Mouse (Mus musculus): ENCODE results near the gene Bach1. TPM values are rescaled to one million over a fixed set of nuclear protein-coding genes. Genes with fewer than 3 reads are reported as not detected.
A peak's percentile ranks its signal among the peaks of the same experiment; 100 is the strongest.

Gene Bach1
- total RNA-seq, 2 experiments from 2014 or later, result 15.2 to 29.8 TPM

DNA sequence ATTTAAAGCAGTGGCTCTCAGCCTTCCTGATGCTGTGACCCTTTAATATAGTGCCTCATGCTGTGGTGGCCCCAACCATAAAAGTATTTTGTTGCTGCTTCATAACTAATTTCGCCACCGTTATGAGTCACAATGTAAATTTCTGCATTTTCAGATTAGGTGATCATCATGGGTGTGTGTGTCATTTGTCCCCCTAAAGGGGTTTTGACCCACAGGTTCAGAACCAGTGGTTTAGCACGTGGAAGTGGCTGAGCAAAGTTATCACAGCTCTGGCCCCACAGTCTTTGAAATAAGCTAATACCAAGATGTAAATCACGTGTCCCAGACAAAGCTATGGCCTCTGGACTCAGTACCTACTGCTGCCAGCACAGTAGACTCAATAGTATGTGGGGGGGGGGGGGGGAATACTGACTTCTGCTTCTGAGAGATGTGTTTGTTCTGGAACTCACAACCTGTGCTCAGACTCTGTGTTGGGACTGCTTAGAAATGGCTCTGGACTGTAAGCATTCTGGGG, 36.2 kb downstream of the Bach1 start:
- ATAC-seq (replicated peaks; ENCODE audit: poor library complexity, severe bottlenecking), result no peak

DNA sequence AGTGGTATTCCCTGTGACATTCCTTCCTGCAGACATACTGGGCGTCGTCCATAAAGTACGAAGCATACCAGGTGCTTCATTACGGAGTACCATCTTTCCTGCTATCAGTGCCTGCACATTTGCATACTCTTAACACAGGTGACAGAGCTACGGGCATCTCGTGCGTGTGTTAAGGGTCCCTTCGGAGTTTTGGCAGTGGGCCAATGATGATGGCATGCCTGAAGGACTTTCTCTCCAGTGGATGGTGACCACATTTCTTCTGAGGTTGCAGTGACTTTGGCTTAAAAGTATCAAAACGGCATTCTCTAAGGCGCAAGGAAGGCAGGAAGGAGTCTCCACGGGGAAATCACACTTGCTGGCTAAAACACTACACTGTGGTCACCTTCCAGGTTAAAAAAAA, 37.4 kb downstream of the Bach1 start:
- ATAC-seq (replicated peaks; ENCODE audit: poor library complexity, severe bottlenecking), result no peak

DNA sequence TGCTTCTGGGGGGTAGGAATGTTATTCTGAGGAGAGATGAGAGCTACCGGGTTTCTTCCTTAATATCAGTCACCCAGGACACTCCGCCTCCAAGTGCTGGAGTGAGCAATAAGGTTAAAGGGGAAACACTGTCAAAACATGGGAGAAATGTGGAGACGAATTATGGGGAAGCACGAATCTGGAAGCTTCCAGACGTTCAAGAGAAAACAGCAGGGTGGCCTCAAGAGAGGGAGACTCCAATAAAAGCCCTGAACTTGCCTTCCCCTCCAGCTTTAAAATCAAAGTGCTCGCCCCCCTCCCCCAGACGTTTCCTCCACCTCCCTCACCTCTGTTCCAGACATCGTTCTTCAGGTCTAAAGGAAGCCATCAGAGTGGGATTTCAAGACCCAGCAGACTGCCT, 38.6 kb downstream of the Bach1 start:
- no peak for ATAC-seq (replicated peaks; ENCODE audit: poor library complexity, severe bottlenecking)

DNA sequence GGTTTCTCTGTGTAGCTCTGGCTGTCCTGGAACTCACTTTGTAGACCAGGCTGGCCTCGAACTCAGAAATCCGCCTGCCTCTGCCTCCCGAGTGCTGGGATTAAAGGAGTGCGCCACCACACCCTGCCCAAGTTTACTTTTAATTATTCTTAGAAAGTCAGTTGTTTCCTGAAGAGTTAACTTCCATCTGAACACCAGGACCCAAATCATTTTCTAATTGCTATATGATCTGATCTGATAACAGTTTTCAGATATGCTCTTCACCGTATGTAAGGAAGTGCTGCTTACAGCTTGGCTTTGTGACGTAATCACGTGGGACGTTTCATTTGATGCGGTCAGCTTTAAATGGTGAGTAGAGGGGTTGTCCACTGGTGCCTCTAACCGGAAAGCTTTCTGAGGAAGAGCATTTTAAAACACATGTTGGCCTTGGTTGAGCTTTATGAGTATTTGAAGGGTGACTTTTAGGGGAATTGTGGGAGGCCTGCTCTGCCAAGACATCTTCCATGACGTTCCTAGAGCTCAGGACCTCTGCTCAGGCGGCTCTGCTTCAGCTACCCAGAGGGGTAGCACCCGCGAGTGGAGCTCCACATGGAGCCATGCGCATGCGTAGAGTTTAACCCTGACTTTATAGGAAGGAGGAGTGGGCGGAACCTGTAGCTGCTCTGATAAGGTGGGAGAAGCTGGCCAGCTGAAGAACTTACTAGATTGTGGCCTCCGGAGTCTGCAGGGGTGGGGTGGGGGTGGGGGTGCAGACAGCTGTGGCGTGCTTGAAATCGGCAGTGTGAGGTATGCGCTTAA, 39.3 kb downstream of the Bach1 start:
- peak; percentile 74 for ATAC-seq (replicated peaks; ENCODE audit: poor library complexity, severe bottlenecking)

DNA sequence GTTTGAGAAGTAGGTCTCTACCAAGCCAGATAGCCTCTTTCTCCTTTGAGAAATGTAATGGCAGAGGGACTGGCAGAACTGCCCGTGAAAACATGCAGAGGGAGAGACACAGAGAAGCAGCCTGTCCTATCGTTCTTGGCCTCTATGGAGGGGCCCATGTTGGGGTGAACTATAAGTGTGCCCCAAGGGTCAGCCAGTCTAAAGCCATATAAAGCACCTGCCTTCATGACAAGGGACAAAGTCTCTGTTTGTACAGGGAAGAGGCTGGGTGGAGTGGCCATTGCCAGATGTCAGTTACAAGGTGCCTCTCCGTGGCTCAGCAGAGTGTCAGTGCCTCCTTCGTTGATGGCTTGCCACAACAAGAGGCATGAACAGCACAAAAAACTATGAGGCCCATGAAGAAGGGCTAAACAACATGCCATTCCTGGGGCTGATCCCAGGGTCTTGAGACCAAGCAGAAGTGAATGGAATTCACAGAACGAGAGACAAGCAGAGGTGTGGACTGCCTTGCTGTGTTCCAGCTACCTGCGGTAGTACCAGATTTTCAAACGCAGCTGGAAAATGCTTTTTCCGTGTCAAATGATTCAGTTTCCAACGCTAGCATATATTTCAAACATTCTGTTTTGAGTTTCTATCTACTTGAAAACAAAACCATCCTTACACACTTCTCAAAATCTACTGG, 42.4 kb downstream of the Bach1 start:
- no peak for ATAC-seq (replicated peaks; ENCODE audit: poor library complexity, severe bottlenecking)

DNA sequence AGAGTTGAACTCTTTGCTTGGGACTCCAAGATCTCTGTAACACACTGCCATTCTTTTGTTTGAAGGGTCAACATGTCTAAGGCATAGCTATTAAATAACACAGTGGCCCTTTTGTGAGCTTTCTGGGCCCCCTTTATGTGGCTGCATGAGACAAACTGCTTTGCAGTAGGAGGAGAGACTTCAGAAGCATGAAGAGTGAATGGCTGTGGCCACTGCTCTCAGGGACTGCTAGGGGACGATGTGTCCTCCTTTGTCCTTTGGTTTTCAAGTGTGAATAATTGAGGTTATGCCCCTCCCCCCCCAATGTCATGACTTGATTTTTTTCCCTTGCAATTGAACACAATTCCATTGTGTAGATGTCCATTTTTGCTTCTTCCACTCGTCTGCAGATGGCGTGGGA, 44.9 kb downstream of the Bach1 start:
- no peak for ATAC-seq (replicated peaks; ENCODE audit: poor library complexity, severe bottlenecking)

DNA sequence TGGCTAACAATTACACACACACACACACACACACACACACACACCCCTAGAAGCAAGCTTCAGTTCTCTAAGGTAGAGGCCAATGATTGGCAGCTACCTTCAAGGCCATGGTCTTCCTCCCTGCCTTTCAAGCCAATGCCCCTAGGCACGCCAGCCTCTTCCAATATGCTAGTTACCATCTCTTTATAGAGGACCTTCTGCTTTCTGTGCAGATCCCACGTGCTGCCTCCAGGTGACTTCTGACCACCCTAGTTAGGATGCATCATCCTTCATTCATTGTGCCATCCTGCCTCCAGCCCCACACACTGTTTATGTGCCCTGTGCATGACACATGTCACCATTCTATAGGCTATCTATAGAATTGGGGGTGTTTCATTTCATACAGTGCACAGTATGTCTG, 45.6 kb downstream of the Bach1 start:
- no peak for ATAC-seq (replicated peaks; ENCODE audit: poor library complexity, severe bottlenecking)

DNA sequence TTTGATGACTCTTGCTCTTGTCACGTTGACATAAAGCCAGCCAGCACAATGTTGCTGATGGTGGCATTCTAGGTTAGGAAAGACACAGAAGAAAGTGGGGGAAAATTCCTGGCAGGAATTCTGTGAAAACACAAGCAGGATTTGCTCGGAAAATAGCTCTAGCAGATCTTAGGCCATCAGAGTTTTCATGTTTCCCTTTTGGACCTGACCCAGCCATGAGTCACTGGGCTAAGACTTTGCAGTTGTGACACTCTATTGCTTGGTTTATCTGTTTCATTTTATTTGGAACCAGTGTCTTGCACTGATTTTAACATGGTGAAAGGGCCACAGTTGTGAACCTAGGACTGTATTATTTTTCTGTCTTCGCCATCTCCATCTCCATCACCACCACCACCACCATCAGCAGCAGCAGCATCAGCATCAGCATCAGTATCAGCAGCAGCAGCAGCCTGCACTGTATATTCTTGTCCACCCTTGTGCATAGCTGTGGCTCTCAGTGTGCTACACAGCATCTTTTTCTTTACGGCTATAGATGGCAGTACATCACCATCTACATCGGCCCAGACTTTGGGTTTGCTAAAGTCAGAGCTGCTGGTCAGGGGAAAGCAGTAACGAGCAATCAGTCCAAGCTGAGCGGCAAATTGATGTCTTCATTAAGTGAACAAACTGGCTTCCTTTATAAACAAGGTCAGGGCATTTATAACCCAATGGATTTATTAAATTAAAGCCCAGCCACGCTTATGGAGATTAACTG, 46.6 kb downstream of the Bach1 start:
- no peak for ATAC-seq (replicated peaks; ENCODE audit: poor library complexity, severe bottlenecking)

DNA sequence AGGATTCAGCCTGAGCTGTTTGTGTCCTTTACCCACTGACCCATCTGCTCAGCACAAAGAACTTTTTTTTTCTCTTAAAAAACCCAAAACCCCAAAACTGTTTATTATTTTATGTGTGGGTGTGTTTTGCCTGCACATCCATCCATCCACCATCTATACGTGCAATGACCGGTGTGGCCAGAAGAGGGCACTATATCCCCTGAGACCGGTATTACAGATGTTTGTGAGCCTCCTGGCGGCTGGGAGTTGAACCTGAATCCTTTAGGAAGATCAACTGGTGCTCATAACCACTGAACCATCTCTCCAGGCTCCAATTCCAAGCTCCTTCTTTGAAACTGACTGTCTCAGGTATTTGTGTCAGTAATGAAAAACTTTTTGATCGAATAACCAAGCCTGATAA, 48.0 kb downstream of the Bach1 start:
- peak; percentile 99 for ATAC-seq (replicated peaks; ENCODE audit: poor library complexity, severe bottlenecking)

DNA sequence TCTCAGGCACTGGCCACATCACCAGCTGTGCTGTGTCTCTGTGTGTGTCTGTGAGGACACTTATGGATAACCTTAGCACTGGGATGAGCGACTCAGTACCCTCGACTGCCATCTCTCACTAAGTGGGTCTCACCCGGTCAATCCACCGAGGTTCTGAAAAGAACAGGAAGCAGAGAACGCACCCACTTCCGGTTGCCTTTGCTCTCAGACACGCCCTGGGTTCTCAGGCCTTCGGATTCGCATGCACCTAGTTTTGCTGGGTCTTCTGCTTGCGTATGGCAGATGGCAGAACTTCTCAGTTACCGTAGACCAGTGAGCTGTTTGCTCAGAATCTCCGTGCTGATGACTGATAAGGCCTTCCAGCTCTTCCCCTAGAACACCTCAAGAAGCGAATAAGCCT, 52.5 kb downstream of the Bach1 start:
- ATAC-seq (replicated peaks; ENCODE audit: poor library complexity, severe bottlenecking), result no peak

DNA sequence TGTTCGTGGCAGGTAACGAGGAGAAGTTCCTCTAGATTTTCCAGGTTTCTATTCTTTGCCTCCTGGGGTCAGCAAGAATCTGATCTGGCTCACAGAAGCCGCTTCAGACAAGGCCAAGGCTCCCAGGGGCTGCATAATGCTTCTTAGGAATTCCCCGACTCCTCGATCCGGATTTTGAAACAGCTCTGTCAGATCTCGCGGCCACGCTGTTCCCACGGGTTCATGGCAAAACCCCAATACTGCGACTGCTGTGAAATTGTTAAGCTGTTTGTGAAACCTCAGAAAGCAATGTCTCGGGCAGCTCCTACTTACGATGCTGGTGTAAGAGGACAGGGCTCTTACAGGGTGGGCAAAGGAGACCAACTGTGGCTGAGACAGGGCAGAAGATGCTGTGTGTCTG, 53.7 kb downstream of the Bach1 start:
- ATAC-seq (replicated peaks; ENCODE audit: poor library complexity, severe bottlenecking), result no peak

DNA sequence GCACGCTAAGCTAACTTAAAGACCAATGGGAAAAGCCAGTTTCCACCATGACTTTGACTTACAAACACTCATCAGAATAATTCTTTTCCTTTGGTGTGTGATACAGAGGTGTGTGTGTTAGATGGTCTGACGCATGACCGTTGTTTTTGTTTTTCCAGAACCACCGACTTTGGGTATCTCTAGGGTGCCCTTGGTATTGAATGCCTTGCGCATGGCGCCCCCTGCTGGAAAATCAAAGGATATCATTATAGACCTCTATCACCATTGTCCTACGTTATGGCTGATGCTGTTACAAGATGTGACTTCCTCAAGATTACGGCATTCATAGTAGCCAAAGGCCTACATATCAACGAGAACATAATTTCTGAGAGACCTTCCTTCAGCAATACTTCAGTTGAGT, 56.1 kb downstream of the Bach1 start:
- peak; percentile 83 for ATAC-seq (replicated peaks; ENCODE audit: poor library complexity, severe bottlenecking)

DNA sequence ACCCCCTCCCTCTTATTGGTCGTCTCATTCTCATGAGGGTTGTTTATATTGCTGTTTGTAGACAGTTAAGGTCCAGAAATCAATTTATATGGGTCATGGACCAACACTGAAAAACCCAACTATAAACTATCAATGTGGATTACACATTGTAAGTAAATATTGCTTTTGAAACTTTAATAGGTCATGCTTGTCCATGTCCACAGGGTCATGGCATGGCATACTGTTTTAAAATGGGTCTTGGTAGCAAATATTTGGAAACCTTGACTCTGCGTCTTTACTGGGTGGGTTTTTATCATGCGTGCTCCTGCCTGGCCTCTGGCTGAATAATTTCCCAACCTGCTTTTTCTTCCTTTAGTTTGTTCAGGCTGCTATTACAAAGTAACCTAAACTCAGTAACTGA, 57.2 kb downstream of the Bach1 start:
- ATAC-seq (replicated peaks; ENCODE audit: poor library complexity, severe bottlenecking), result no peak

DNA sequence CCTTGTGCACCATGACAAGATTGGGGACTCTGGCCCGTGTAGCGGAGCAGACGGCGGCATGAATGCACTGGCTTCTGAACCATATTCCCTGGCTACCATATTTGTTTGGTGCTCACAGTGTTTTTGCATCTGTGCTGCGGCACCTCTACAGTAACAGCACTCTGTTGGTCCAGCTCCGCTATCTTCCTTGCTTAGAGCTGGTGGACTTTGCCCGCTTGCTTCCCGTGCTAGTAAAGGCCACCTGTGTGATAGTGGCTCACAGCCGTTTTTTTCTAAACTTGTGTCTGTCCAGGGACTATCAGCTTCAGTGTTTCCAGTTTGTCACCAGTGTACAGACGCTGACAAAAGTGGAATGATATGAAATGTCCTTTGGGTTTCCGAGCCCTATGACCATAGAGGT, 59.3 kb downstream of the Bach1 start:
- no peak for ATAC-seq (replicated peaks; ENCODE audit: poor library complexity, severe bottlenecking)

DNA sequence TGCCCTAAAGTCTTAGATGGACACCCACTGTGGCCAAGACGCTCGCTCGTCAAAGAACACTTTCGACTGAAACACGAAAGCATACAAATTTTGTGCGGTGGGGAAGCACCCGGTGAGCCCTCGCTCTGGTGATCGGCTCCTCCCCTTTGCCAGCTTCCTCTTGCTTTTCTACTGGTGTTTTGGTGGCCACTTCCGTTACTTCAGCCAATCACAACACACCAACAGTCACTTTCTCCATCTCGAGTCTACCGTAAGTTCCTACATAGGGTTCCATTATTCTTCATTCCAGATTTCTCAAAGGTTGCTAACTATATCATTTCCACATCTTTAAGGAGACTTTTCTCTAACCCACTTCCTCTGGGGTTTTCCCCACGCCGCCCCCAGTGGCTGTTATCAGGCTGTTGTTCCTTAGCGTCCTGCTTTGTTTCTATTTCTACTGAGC, 65.9 kb downstream of the Bach1 start:
- ATAC-seq (replicated peaks; ENCODE audit: poor library complexity, severe bottlenecking), result peak; percentile 75

DNA sequence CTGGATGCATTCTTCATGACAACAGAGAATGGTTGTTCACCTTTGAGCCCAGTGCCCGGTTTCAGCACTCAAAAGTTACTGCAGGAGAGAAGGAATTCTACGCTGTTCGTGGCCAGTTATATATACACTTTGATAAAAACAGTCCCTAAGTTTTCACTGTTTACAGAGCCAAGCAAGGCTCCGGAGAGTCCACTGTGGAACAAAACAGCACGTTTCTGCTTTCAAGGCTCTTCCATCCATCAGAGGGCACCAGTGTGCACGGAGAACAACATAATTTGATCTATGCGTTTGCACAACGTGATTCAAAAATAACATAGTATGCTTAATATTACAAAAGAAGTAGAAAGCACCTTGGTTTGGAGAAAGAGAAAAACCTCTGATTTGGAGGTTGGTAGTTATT, 67.2 kb downstream of the Bach1 start:
- no peak for ATAC-seq (replicated peaks; ENCODE audit: poor library complexity, severe bottlenecking)

DNA sequence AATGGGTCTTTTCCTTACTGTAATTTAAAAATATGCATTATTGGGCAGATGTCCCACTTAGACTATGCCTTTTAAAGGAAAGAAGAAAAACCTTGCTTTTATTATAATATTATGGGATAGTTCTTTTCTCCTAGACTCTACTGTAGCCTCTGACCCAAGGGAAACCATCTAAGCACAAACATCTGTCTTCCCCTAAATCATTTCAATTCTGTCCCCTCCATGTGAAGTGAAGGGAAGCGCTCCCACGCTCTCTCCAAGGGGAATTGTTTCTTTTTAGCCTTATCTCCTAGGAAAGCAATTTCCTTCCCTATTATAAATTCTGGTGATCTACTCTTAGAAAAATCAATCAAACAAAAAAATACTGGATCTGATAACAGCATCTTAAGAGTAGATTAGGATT, 71.8 kb downstream of the Bach1 start:
- ATAC-seq (replicated peaks; ENCODE audit: poor library complexity, severe bottlenecking), result no peak

DNA sequence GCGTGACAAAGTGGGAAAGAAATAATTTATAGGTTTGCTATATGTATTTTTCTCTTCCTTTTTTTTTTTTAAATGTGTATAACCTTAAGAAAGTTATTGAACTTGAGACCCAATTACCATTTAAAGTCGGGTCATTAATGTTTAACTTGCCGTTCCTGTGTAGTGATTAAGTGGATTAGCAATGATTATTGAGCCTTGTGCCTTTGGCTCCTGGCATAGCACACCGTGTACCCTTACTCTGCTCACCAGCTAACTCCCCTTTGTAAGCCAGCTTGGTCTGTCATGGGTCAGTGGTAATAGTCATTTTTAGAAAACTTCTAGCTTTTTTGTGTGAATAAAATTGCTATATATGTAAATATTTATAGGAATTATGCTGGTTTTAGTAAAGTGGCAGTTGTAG, 73.2 kb downstream of the Bach1 start:
- no peak for ATAC-seq (replicated peaks; ENCODE audit: poor library complexity, severe bottlenecking)

DNA sequence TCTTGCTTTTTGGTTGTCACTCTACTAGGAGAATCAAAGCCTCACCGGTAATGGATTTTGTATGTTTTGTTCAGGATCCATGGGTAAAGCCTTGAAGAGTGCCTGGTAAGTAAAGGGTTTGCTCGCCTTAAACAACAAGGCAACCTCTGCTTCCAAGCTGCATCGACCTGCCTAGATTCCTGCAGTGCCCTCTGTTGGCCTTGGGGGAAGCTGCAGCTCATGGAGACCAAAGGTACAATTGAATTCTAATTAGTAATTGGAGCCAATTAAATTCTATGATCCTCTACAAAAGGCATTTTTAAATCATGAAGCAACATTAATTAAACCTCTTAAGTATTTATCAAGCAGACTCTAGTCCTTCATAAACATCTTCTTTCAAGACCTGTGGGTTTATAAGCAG, 75.7 kb downstream of the Bach1 start:
- peak; percentile 54; the same call in 1 of the 2 replicates for ATAC-seq (replicated peaks; ENCODE audit: poor library complexity, severe bottlenecking)

DNA sequence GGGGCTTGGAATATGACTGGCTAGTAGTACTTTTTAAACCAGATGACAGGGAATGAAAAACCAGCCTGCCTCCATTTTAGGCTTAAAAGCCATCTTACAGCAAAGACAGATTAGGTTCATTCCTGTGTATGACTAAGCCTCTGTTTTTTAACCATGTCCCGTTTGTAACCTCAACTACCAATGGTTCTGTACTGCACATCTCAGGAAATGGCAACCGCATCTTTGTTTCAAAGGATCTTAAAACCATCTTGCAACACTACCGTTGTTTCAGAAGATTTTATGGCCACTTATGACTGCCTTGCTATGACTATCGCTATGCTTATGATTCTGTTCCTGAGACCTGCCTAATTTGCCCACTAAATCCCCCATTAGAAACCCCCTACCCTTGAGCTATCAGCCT, 78.6 kb downstream of the Bach1 start:
- ATAC-seq (replicated peaks; ENCODE audit: poor library complexity, severe bottlenecking), result peak; percentile 78

DNA sequence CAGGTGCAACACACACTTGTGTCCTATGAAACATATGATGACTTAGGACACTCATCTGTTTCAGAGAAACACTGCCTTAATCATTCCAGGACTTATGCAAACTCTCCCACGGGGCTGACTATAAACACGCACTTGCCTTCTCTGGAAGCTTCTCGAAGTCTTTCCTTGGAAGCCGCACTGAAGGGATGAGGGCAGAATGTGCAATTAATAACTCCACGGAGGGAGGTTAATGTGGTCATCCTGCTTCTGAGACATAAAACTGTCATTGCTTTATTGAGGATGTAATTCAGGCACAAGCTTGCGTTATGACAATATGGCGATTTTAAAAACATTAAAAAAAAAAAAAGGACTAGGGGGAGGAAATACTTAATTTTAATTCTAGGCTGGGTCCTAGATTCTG, 82.9 kb downstream of the Bach1 start:
- ATAC-seq (replicated peaks; ENCODE audit: poor library complexity, severe bottlenecking), result no peak
